19 mouse cellular contexts compared by ENCODE assay signal in genomic region chr16:76354289-76354688, GRCm38 (mm10). TPM values are rescaled to one million over a fixed set of nuclear protein-coding genes. Genes with fewer than 3 reads are reported as not detected.
DNase-seq lines count a peak whose midpoint lies in the region; ATAC-seq and TF ChIP-seq lines count a peak whose summit lies in the region.
"Had no signal": no experiment of that assay in that cellular context is flagged by ENCODE, and none has a peak within 500 bp of the region (broad histone marks: within the 10 kb centered on the region; RNA-seq: fewer than 3 reads in every experiment).

No protein-coding gene starts in this region.

- peak; percentile 60 to 68 for DNase-seq in adrenal gland, adult (ENCODE audit: inconsistent age in 2 of 2, low spot score in 1 of 2)
- no peak for DNase-seq in adrenal gland, adult 18-20 months (ENCODE audit: low spot score in 2 of 2)
- DNase-seq in CD8-positive naive resting alpha-beta T cell, adult 2 months (ENCODE audit: low read depth in 2 of 2, low spot score in 2 of 2): peak; percentile 44 to 51
- DNase-seq in thymus, postnatal 14 days: peak; percentile 85
- DNase-seq in embryonic facial prominence, embryonic 10.5 days (ENCODE audit: low spot score): no peak
- DNase-seq: adrenal gland, adult 8-10 months; cerebellum, postnatal 10 days; embryo, embryonic 11 days; kidney, postnatal 10 days had no signal

- H3K9me3 ChIP-seq in kidney, embryonic 14.5 days (ENCODE audit: control insufficient read depth, low read length): no peaks in the 10 kb centered on the region
- H3K9me3 ChIP-seq in embryonic facial prominence, embryonic 10.5 days: no peaks in the 10 kb centered on the region
- H3K9me3 ChIP-seq: forebrain, embryonic 13.5 days; heart, embryonic 13.5 days; stomach, embryonic 15.5 days had no signal

- ATAC-seq in kidney, embryonic 14.5 days (ENCODE audit: low FRiP score, low TSS enrichment): no peak
- ATAC-seq in megakaryocyte-erythroid progenitor cell, adult 5-6 weeks (replicated peaks; ENCODE audit: low FRiP score, low TSS enrichment, poor library complexity, severe bottlenecking): no peak
- ATAC-seq: forebrain, embryonic 13.5 days; midbrain, embryonic 16.5 days had no signal

- 61% methylated on average over 7 of the region's 7 CpGs for WGBS in kidney, embryonic 14.5 days
- 86% methylated on average over 7 of the region's 7 CpGs for WGBS in embryonic facial prominence, embryonic 10.5 days

- no peak for TF ChIP-seq POLR2A in myocyte (IDR thresholded peaks at IDR 0.05; ENCODE audit: insufficient read length, low read depth)

- H3K4me3 ChIP-seq in myocyte: no peak overlapping the region
- H3K4me3 ChIP-seq in kidney, embryonic 14.5 days (ENCODE audit: low read length): no peak overlapping the region
- H3K4me3 ChIP-seq in embryonic facial prominence, embryonic 10.5 days: no peak overlapping the region
- H3K4me3 ChIP-seq: forebrain, embryonic 13.5 days; heart, embryonic 13.5 days; layer of hippocampus, adult 2 months; left cerebral cortex, adult 2 months; stomach, embryonic 15.5 days had no signal

- no peak overlapping the region for H3K4me2 ChIP-seq in myocyte (ENCODE audit: low read depth)
- no peak overlapping the region for H3K4me2 ChIP-seq in kidney, embryonic 14.5 days (replicated peaks; ENCODE audit: low read depth, low read length)
- H3K4me2 ChIP-seq: forebrain, embryonic 13.5 days; heart, embryonic 13.5 days; stomach, embryonic 15.5 days had no signal

- H3K9ac ChIP-seq in kidney, embryonic 14.5 days (ENCODE audit: low read depth, low read length): no peak overlapping the region
- H3K9ac ChIP-seq: forebrain, embryonic 13.5 days; heart, embryonic 13.5 days; liver, embryonic 14.5 days; stomach, embryonic 15.5 days had no signal

- no peak overlapping the region for H3K27ac ChIP-seq in kidney, embryonic 14.5 days (ENCODE audit: low read depth, low read length)
- no peak overlapping the region for H3K27ac ChIP-seq in embryonic facial prominence, embryonic 10.5 days (replicated peaks)
- H3K27ac ChIP-seq: forebrain, embryonic 13.5 days; heart, embryonic 13.5 days; left cerebral cortex, adult 2 months; liver, embryonic 14.5 days; stomach, embryonic 15.5 days had no signal

- H3K36me3 ChIP-seq in myocyte (ENCODE audit: control insufficient read depth, insufficient read depth): peaks cover 19% of the 10 kb centered on the region
- peaks cover 17% of the 10 kb centered on the region; the same call in 1 of the 2 replicates for H3K36me3 ChIP-seq in kidney, embryonic 14.5 days (ENCODE audit: control insufficient read depth, insufficient read depth, low read length)
- H3K36me3 ChIP-seq in embryonic facial prominence, embryonic 10.5 days (replicated peaks): peaks cover 36% of the 10 kb centered on the region
- H3K36me3 ChIP-seq: stomach, embryonic 15.5 days had no signal

- no peaks in the 10 kb centered on the region for H3K27me3 ChIP-seq in myocyte (ENCODE audit: control insufficient read depth, insufficient read depth, insufficient read length)
- no peaks in the 10 kb centered on the region for H3K27me3 ChIP-seq in kidney, embryonic 14.5 days (ENCODE audit: control insufficient read depth, insufficient read depth, low read length)
- H3K27me3 ChIP-seq in embryonic facial prominence, embryonic 10.5 days (replicated peaks; ENCODE audit: low read depth, poor library complexity, severe bottlenecking): no peaks in the 10 kb centered on the region
- H3K27me3 ChIP-seq: forebrain, embryonic 13.5 days; heart, embryonic 13.5 days; stomach, embryonic 15.5 days had no signal

- H3K4me1 ChIP-seq in kidney, embryonic 14.5 days (ENCODE audit: control insufficient read depth, insufficient read depth, low read length): peaks cover 24% of the 10 kb centered on the region
- H3K4me1 ChIP-seq in embryonic facial prominence, embryonic 10.5 days: peaks cover 19% of the 10 kb centered on the region
- H3K4me1 ChIP-seq: stomach, embryonic 15.5 days had no signal

- H3K79me2 ChIP-seq in myocyte (ENCODE audit: control insufficient read depth, insufficient read depth): peaks cover 65% of the 10 kb centered on the region

- H3ac ChIP-seq in myocyte (ENCODE audit: control insufficient read depth, insufficient read length): no peak overlapping the region

TF ChIP-seq in myocyte, 11 proteins besides CTCF, POLR2A, EP300 and RAD21:
- TF ChIP-seq REST (IDR thresholded peaks at IDR 0.05; ENCODE audit: insufficient read depth, insufficient read length): no peak
- TF ChIP-seq MYOD1 (IDR thresholded peaks at IDR 0.05; ENCODE audit: control insufficient read depth in 1 of 3, insufficient read length in 2 of 3, low read depth in 2 of 3): peak in 2 of 3 experiments; percentile 20 to 30

RNA-seq across cellular contexts. Expression of gene Nrip1, which starts 19.3 kb away (rescaled TPM):
- 10 to 100 TPM; 75.5 to 93.1 TPM for total RNA-seq in adrenal gland, adult 18-20 months (2021)
- polyA plus RNA-seq in myocyte (2012; fragmentation: generic; extraction: Trizol): 3.9 TPM
- polyA plus RNA-seq in kidney, embryonic 14.5 days (2014; fragmentation: Nextera tagmentation; extraction: Ambion mirVana): 36.9 and 56.8 TPM in 2 replicates
- polyA plus RNA-seq in embryonic facial prominence, embryonic 10.5 days (2016; fragmentation: Nextera tagmentation; extraction: Ambion mirVana): 58.3 and 60.8 TPM in 2 replicates
- total RNA-seq in megakaryocyte-erythroid progenitor cell, adult 5-6 weeks (2014; fragmentation: Nextera tagmentation): 53.0 and 55.6 TPM in 2 replicates
- total RNA-seq in megakaryocyte-erythroid progenitor cell, adult 5-6 weeks (2017): 30.3 and 41.7 TPM in 2 replicates

Comparison
In these comparisons a context has a peak if more than half of its experiments do, and no peak if none do; other contexts are left out.
1. DNase-seq: peak in adrenal gland, adult (2 of 2), CD8-positive naive resting alpha-beta T cell, adult 2 months (2 of 2) and thymus, postnatal 14 days (single experiment); none in adrenal gland, adult 18-20 months (0 of 2) and embryonic facial prominence, embryonic 10.5 days (single experiment).